Mouse (Mus musculus) intestine, embryonic 16.5 days (tissue): Measurements from ENCODE around the gene Rad51b. TPM values are rescaled to one million over a fixed set of nuclear protein-coding genes. Genes with fewer than 3 reads are reported as not detected.
A peak's percentile ranks its signal among the peaks of the same experiment; 100 is the strongest.

Experiments
- ATAC-seq: fragments of 200-750 bp; cut with Nextera tagmentation; 2 replicates; pipeline ENCODE4 v1.8.0; 2017; ENCODE audit warnings: moderate TSS enrichment, moderate library complexity
- H3K27ac ChIP-seq: fragments of 300-500 bp; sonication (generic); 2 replicates; pipeline ENCODE4 v1.5.1; 2014; ENCODE audit warnings: mild to moderate bottlenecking, low read length
- H3K27me3 ChIP-seq: fragments of 300-500 bp; sonication (generic); replicated peaks from 2 replicates; pipeline ENCODE4 v1.6.1; 2014; ENCODE audit warnings: low read length, control low read depth, mixed read lengths; ENCODE audit not compliant: control insufficient read depth, insufficient read depth
- H3K36me3 ChIP-seq: fragments of 300-500 bp; sonication (generic); 2 replicates; pipeline ENCODE4 v1.6.1; 2014; ENCODE audit warnings: low read length, control low read depth; ENCODE audit not compliant: control insufficient read depth, insufficient read depth
- H3K4me1 ChIP-seq: fragments of 300-500 bp; sonication (generic); 2 replicates; pipeline ENCODE4 v1.6.1; 2014; ENCODE audit warnings: low read length, control low read depth, mixed read lengths; ENCODE audit not compliant: control insufficient read depth, insufficient read depth
- H3K4me2 ChIP-seq: fragments of 300-500 bp; sonication (generic); 2 replicates; pipeline ENCODE4 v1.6.1; 2014; ENCODE audit warnings: low read depth, low read length, control low read depth
- H3K4me3 ChIP-seq: fragments of 300-500 bp; sonication (generic); 2 replicates; pipeline ENCODE4 v1.5.1; 2014; ENCODE audit warnings: mild to moderate bottlenecking, low read length
- H3K9ac ChIP-seq: fragments of 300-500 bp; sonication (generic); 2 replicates; pipeline ENCODE4 v1.6.1; 2014; ENCODE audit warnings: low read depth, low read length
- H3K9me3 ChIP-seq: fragments of 300-500 bp; sonication (generic); 2 replicates; pipeline ENCODE4 v1.6.1; 2016; ENCODE audit warnings: low read length, control low read depth; ENCODE audit not compliant: control insufficient read depth
- WGBS: fragments of 180-500 bp; shearing (Covaris S2); extraction: QIAGEN DNeasy Blood & Tissue Kit; methylation state at CpG from one replicate; pipeline ENCODE4 v1.1.7; 2014; 5-methylcytosine and 5-hydroxymethylcytosine counted together
- polyA plus RNA-seq: library from polyadenylated mRNA; unstranded; fragments of >200 nt; fragmentation: Nextera tagmentation; extraction: Ambion mirVana; gene quantifications from 2 replicates; pipeline ENCODE4 v1.2.1, GENCODE M21; 2015

Gene Rad51b
- polyA plus RNA-seq, 1 experiment from 2014 or later: 6.8 TPM

DNA sequence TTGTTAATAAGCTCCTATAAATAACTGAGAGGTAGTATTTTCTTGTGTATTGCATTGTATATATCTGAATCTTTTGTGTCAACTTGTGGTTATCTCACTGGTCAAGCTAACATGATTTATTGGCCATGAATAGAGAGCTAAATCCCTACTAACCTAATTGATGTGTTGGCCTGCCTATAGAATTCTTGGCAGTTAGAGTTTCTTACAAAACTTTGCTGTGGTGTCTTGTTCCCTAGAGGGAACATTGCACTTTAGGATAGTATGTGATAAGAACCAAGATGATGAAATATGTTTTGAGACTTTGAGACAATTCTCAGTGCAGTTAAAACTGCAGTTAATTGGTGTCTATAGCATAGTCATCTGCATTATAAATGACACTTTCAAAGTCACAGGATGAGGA, 299.8 kb downstream of the Rad51b start:
- H3K4me3 ChIP-seq: no peak overlapping the region
- no peaks in the 10 kb centered on the region for H3K36me3 ChIP-seq
- H3K4me1 ChIP-seq: peaks cover 22% of the 10 kb centered on the region
- H3K27ac ChIP-seq: no peak overlapping the region
- no peak for ATAC-seq
- H3K9ac ChIP-seq: no peak overlapping the region
- no peaks in the 10 kb centered on the region for H3K27me3 ChIP-seq
- H3K4me2 ChIP-seq: no peak overlapping the region
- H3K9me3 ChIP-seq: no peaks in the 10 kb centered on the region

DNA sequence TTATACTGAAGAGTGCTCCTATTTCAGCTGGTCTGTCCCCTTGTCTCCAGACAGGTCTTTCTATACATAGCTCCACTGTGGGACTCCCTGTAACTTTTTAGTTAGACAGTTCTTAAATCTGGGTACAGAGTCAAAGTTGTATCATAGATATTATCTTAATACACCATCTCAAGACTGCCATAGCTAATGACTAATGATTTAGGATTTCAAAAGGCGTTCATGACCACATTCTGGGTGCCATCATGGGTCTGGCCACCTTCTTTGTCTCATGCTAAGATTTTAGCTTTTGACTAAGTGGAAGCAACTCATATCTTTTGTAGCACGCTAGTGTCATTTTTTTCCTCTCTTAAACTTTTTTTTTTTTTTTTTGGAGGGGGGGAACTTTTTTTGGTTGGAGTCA, 300.3 kb downstream of the Rad51b start:
- Histone ChIP-seq H3K9ac (no peak overlapping the region), H3K27ac (no peak overlapping the region), H3K27me3 (no peaks in the 10 kb centered on the region), H3K4me1 (peaks cover 22% of the 10 kb centered on the region), H3K4me2 (no peak overlapping the region), H3K36me3 (no peaks in the 10 kb centered on the region), H3K9me3 (no peaks in the 10 kb centered on the region), H3K4me3 (no peak overlapping the region)
- no peak for ATAC-seq
- 94% methylated on average over 2 of the region's 2 CpGs for WGBS

DNA sequence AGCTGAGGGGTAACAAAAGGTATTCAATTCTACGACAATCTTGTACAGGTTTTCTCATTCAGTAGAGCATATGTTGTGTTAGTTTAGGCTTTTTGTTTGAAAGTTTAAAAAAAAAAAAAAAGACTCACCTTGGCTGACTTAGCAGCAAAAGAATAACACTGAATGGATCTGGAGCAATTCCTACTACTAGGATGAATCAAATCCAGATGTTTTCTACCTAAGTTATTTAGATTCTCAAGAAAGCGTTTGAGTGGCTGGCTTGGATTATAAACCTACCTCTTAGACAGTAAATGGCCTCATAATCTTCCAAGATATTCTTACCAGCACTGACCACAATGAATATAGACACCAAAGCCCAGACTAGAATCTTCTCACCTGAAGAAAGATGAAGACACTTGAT, 300.7 kb downstream of the Rad51b start:
- Histone ChIP-seq H3K9me3 (no peaks in the 10 kb centered on the region), H3K9ac (no peak overlapping the region), H3K27me3 (no peaks in the 10 kb centered on the region), H3K4me2 (no peak overlapping the region), H3K4me1 (peaks cover 22% of the 10 kb centered on the region), H3K4me3 (no peak overlapping the region), H3K27ac (no peak overlapping the region), H3K36me3 (no peaks in the 10 kb centered on the region)
- ATAC-seq: no peak
- 91% methylated on average over 2 of the region's 2 CpGs for WGBS

DNA sequence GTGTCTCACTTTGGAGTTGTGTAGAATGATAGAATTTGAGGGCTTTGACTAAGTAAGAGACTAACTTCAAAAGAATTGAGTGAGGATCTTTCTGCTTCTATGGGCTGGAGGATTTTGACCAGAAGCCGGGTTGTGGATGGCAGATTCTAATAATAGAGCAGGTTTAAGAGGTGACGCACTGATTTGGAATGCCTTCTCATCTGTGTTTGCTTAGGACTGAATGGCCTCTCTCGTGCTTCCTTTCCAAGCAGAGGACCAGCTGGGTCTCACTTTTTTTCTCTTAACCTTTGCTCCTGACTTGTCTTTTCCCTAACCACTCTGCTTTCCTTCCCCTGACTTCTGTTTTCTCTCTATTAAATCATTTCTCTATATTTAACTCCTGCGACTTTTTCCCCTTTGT, 301.4 kb downstream of the Rad51b start:
- peaks cover 22% of the 10 kb centered on the region for H3K4me1 ChIP-seq
- no peaks in the 10 kb centered on the region for H3K27me3 ChIP-seq
- ATAC-seq: peak; percentile 54; the same call in 1 of the 2 replicates
- no peaks in the 10 kb centered on the region for H3K36me3 ChIP-seq
- H3K4me3 ChIP-seq: no peak overlapping the region
- H3K9ac ChIP-seq: no peak overlapping the region
- H3K27ac ChIP-seq: no peak overlapping the region; the same call in 1 of the 2 replicates
- WGBS: 15% methylated on average over 4 of the region's 4 CpGs
- no peak overlapping the region for H3K4me2 ChIP-seq
- H3K9me3 ChIP-seq: no peaks in the 10 kb centered on the region

DNA sequence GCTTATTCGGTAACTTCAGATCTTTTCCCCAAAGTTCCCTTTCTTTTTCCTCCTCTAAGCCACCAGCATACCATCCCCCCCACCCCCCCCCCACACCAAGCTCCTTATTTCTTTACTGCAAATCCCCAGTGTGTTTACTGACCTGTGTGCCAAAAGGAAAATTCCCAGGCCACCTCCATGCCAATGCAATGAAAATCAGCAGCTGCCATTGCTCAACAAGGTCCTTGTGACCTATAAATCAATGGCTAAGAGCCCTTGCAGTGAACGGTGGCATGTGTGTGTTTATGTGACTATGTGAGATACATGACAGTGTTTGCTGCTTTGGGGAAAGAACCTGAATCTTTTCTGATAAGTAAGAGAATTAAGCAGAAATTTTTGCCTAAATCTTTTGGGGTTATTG, 301.8 kb downstream of the Rad51b start:
- H3K4me2 ChIP-seq: no peak overlapping the region
- WGBS: 35% methylated on average over 2 of the region's 2 CpGs
- no peak overlapping the region for H3K4me3 ChIP-seq
- 0 out of 2 replicates have a peak, but pooled peaks have one; percentile 30 for ATAC-seq
- no peaks in the 10 kb centered on the region for H3K36me3 ChIP-seq
- no peaks in the 10 kb centered on the region for H3K27me3 ChIP-seq
- peaks cover 22% of the 10 kb centered on the region for H3K4me1 ChIP-seq
- H3K9ac ChIP-seq: no peak overlapping the region
- H3K27ac ChIP-seq: no peak overlapping the region; the same call in 1 of the 2 replicates
- H3K9me3 ChIP-seq: no peaks in the 10 kb centered on the region

DNA sequence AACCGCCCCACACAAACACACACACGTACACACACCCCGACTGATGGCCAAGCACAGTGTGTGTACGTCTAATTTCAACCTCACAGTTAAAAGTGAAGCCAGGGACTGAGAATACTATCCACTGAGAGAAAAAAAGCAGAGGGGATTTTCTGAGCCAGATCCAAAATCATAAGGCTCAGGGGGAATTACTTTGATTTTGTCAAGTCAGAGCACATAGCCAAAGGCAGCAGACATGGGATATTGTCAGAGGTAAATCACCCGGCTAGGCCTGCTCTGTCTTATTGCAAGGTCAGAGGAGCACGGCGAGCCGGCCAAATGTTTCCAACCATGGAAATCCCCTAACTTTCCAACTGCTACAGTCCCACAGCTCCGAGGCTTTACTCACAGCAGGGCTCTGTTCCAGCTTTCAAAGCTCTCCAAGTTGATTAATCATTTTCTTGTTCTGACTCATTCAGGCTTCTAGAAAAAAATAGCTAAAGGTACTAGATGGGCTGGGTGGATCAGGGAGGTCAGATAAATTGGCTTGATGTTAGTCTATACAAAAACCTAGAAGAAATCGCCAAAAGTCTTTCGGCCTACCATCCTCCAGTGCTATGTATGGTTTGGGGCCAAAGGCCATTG, 303.2 kb downstream of the Rad51b start:
- Histone ChIP-seq H3K27ac (peak overlapping the region; percentile 52), H3K4me2 (no peak overlapping the region), H3K36me3 (no peaks in the 10 kb centered on the region), H3K4me3 (no peak overlapping the region), H3K9ac (no peak overlapping the region), H3K27me3 (no peaks in the 10 kb centered on the region), H3K4me1 (peaks cover 22% of the 10 kb centered on the region), H3K9me3 (no peaks in the 10 kb centered on the region)
- WGBS: 37% methylated on average over 11 of the region's 11 CpGs
- ATAC-seq: peak; percentile 86

DNA sequence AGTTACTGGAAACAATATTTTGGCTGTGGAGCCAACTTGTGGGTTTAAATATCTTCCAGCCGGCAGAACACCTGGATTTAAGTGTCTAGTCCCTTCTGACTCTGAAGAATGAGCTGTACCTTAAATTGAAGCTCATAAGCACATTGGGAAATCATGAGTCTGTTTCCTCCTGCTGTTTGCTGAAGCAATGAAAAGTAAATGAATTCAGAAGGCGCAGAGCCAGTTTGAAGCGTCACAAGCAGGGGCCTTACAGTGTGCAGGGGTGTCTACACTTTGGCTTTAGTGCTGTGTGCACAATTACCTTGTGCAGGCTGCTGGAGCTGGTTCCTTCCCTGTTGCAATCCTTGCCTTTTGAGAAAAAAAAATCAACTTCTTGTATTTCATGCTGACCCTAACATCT, 305.6 kb downstream of the Rad51b start:
- H3K4me2 ChIP-seq: no peak overlapping the region
- H3K4me1 ChIP-seq: peaks cover 22% of the 10 kb centered on the region
- H3K27ac ChIP-seq: peak overlapping the region; percentile 7; the same call in 1 of the 2 replicates
- H3K27me3 ChIP-seq: no peaks in the 10 kb centered on the region
- no peaks in the 10 kb centered on the region for H3K9me3 ChIP-seq
- 71% methylated on average over 3 of the region's 3 CpGs for WGBS
- H3K36me3 ChIP-seq: no peaks in the 10 kb centered on the region
- no peak for ATAC-seq
- H3K4me3 ChIP-seq: no peak overlapping the region
- no peak overlapping the region for H3K9ac ChIP-seq

DNA sequence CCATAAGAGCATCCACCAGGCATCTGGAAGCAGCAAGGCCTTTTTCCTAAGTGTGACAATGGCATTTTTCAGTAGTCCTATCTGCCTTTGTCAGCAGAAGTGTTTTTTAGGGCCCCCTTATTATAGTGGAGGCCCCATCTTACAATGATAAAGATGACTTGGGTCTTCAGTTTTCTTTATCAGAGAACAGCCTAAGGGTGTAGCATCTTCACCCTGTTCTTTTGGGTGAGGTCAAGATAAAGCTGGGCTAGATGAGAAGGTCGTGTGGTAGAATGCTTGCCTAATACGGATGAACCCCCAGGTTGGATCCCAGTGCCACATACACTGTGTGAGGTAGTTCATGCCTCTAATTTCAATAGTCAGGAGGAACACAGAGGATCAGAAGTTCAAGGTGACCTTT, 307.8 kb downstream of the Rad51b start:
- H3K27ac ChIP-seq: no peak overlapping the region
- no peak for ATAC-seq
- no peaks in the 10 kb centered on the region for H3K36me3 ChIP-seq
- H3K9ac ChIP-seq: no peak overlapping the region
- H3K4me2 ChIP-seq: no peak overlapping the region
- H3K4me3 ChIP-seq: no peak overlapping the region
- H3K9me3 ChIP-seq: no peaks in the 10 kb centered on the region
- peaks cover 14% of the 10 kb centered on the region for H3K4me1 ChIP-seq
- 93% methylated on average over 2 of the region's 2 CpGs for WGBS
- no peaks in the 10 kb centered on the region for H3K27me3 ChIP-seq

DNA sequence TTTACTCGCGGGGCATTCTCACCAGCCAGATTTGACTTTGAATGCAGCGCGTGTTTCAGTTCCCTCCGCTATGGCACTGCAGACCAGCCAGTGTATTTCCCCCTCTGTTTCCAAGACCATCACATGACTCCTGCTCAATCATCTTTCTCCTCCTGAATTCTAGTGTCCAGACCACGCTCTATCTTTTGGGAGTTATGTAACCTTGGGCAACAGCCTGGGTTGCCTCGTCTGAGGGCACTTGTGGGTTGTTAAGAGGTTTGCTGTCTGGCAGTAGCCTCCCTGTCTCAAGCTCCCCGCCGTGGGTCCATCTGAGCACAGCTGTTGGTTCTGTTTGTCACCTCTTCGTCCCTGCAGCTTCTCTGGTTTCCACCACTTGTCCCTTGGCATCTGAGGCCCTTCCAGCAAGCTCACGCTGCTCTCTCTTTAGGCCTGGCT, 309.1 kb downstream of the Rad51b start:
- Histone ChIP-seq H3K4me2 (no peak overlapping the region), H3K9me3 (no peaks in the 10 kb centered on the region), H3K36me3 (no peaks in the 10 kb centered on the region), H3K27ac (no peak overlapping the region), H3K9ac (no peak overlapping the region), H3K4me3 (no peak overlapping the region), H3K4me1 (peaks cover 15% of the 10 kb centered on the region), H3K27me3 (no peaks in the 10 kb centered on the region)
- ATAC-seq: no peak
- WGBS: 87% methylated on average over 11 of the region's 11 CpGs
